Mouse (Mus musculus): ENCODE measurements around the gene Arrdc2. TPM values are rescaled to one million over a fixed set of nuclear protein-coding genes. Genes with fewer than 3 reads are reported as not detected.
A peak's percentile ranks its signal among the peaks of the same experiment; 100 is the strongest.

The Arrdc2 gene
- polyA plus RNA-seq, 1 experiment, result 44.8 TPM

DNA sequence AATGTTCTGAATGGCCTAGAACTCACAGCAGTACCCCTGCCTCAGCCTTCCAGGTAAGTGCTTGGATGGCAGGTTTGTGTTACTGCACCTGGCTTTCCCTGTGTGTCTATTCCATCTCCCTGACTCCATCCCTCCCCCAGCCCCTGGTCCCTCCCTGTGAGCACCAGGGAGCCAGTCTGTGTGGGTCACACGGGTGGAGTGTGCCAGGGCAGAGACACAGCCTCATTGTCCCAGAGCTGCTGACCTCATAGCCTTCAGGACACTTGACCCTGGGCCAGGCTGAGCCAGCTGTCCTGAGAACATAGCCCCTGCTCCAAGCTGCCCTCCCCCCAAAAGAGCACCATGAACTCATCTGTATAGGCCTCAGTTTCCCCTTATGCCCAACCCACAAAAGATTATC, 32.2 kb downstream of the Arrdc2 start:
- no peak for TF ChIP-seq CTCF (IDR thresholded peaks at IDR 0.05; ENCODE audit: control insufficient read depth, insufficient read depth, low read length)
- TF ChIP-seq POLR2A (IDR thresholded peaks at IDR 0.05; ENCODE audit: borderline replicate concordance, control insufficient read depth, low read depth, low read length), result no peak
- WGBS, result 74% methylated on average over 1 of the region's 1 CpGs
- peaks cover 10% of the 10 kb centered on the region; the same call in 1 of the 2 replicates for H3K4me1 ChIP-seq (ENCODE audit: control insufficient read depth, insufficient read depth, low read length)
- H3K27ac ChIP-seq (ENCODE audit: control insufficient read depth, insufficient read depth, low read depth, low read length, poor library complexity), result peak overlapping the region; percentile 89
- H3K4me3 ChIP-seq (replicated peaks; ENCODE audit: control insufficient read depth, low read depth, low read length), result no peak overlapping the region

DNA sequence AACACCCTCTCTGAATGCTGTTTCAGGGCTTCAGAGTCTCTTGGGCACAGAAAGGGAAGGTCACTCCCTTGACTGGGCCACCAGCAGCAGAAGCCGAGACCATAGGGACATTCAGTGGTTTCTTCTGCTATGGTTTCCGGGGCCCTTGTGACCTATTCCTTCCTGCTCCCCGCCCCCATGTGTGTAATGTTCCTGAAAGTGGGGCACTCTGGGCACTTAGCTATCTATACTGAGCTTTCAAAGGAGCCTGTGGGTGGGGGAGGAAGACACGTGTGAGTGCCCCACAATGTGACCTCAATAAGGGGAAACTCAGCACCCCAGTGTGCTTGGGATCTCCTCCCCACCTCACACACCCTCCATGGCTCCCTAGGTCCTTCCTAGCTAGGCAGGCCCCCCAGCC, 33.0 kb downstream of the Arrdc2 start:
- 3% methylated on average over 4 of the region's 4 CpGs for WGBS
- Histone ChIP-seq H3K27ac (ENCODE audit: control insufficient read depth, insufficient read depth, low read depth, low read length, poor library complexity) (peak overlapping the region; percentile 89), H3K4me3 (replicated peaks; ENCODE audit: control insufficient read depth, low read depth, low read length) (no peak overlapping the region), H3K4me1 (ENCODE audit: control insufficient read depth, insufficient read depth, low read length) (peaks cover 10% of the 10 kb centered on the region; the same call in 1 of the 2 replicates)
- TF ChIP-seq POLR2A (IDR thresholded peaks at IDR 0.05; ENCODE audit: borderline replicate concordance, control insufficient read depth, low read depth, low read length) (no peak; the same call in 1 of the 2 replicates), CTCF (IDR thresholded peaks at IDR 0.05; ENCODE audit: control insufficient read depth, insufficient read depth, low read length) (no peak)

DNA sequence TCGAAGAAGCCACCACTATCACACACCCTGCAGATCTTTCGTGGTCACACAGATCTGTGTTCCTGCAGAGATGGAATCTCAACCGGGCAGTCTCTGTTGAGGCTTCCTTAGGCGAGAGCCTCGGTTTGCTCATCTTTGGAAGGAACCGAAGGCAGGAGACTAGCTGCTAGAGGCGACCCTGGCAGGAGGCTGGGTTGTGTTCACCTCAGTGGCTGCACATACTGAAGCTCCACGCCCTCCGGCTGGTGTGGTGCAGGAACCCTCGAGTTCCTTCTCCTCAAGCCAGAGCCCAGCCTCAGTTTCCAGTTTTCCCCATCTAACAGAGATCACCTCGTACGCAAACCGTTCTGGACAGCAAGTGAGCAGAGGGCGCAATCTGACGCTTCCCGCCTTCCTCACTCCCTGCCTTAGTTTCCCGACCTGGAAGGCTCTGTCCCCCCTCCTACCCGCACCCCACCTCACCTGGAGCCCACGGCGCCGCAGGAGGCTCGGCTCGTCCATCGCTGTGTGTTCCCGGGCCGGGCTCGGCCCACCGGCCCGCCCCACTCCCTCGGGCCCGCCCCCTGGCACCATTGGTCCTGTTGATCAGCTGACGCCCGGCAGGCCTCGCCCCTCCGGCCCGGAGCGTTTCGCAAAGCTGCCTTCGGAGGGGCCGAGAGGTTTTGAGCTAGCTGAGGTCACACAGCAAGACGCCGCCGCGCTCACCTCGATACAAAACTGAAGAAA, 34.9 kb downstream of the Arrdc2 start, which contains the start of gene Mast3:
TSS of gene Mast3 (minus strand) at position 574 of the 726 bp plus-strand sequence.
- H3K4me1 ChIP-seq (ENCODE audit: control insufficient read depth, insufficient read depth, low read length), result peaks cover 8% of the 10 kb centered on the region; the same call in 1 of the 2 replicates
- TF ChIP-seq POLR2A (IDR thresholded peaks at IDR 0.05; ENCODE audit: borderline replicate concordance, control insufficient read depth, low read depth, low read length), result peak; percentile 79; the same call in 1 of the 2 replicates
- TF ChIP-seq CTCF (IDR thresholded peaks at IDR 0.05; ENCODE audit: control insufficient read depth, insufficient read depth, low read length), result no peak
- H3K4me3 ChIP-seq (replicated peaks; ENCODE audit: control insufficient read depth, low read depth, low read length), result peak within 1 kb of the TSS; percentile 77
- under 1% methylated on average over 45 of the region's 45 CpGs for WGBS
- peak within 1 kb of the TSS; percentile 89 for H3K27ac ChIP-seq (ENCODE audit: control insufficient read depth, insufficient read depth, low read depth, low read length, poor library complexity)

DNA sequence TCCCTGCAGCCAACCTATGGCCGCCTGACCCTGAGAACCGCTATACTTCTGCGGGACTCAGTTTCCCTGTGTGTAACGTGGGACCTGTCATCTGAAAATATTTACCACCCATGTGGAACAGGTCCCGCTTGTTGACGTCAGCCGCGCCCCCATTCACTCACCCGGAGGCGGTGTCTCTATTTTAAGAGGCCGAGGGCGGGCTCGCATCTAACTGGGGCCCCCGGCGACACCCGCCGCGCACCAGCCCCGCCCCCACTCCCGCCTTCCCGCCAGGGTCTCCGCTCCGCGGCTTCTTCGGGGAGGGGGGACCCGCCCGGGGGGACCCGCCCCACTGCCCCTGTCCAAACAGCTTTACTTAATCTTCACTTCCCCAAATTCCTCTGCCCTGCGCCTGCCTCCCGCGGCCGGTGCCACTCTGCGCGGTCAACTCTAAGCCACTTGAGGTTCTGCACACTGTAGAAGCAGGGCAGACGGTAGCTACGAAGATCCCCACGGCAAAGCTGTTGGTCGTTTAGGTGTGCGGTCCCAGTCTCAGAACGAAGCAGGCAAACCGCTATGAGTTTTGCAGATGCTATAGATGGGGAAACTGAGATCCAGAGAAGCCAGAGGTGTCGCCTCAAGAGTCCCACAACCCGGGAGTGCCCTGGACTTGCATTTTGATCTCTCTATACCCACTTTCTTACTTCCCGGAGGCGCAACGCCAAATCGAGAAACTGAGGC, 35.6 kb downstream of the Arrdc2 start:
- WGBS, result 1% methylated on average over 47 of the region's 47 CpGs
- TF ChIP-seq CTCF (IDR thresholded peaks at IDR 0.05; ENCODE audit: control insufficient read depth, insufficient read depth, low read length) (no peak), POLR2A (IDR thresholded peaks at IDR 0.05; ENCODE audit: borderline replicate concordance, control insufficient read depth, low read depth, low read length) (peak; percentile 67; the same call in 1 of the 2 replicates)
- H3K4me3 ChIP-seq (replicated peaks; ENCODE audit: control insufficient read depth, low read depth, low read length), result peak overlapping the region; percentile 77
- peak overlapping the region; percentile 53 for H3K27ac ChIP-seq (ENCODE audit: control insufficient read depth, insufficient read depth, low read depth, low read length, poor library complexity)
- H3K4me1 ChIP-seq (ENCODE audit: control insufficient read depth, insufficient read depth, low read length), result peaks cover 8% of the 10 kb centered on the region; the same call in 1 of the 2 replicates

DNA sequence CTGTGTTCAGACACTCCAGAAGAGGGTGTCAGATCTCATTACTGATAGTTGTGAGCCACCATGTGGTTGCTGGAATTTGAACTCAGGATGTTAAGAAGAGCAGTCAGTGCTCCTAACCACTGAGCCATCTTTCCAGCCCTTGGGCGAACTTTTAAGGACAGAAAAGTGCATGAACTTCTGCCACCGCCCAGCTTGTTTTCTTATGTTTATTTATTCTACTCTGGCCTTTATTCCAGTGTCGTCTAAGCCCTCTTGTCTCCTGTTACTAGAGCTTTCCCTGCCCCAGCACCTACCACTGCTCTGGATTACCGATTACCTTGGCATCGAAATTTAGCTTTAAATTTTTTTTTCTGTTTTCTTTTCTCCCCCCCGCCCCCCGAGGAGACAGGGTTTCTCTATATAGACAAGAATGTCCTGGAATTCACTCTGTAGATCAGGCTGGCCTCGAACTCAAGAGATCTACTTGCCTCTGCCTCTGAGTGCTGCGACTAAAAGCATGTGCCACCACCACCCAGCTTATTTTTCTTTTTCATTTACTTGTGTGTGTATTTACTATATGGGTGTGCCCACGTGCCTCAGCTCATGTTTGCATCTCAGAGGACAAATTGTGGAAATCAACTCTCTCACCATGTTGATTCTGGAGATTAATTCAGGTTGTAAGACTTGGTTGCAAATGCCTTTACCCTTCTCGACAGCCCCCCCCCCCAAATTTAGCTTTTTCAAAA, 36.6 kb downstream of the Arrdc2 start:
- 76% methylated on average over 11 of the region's 11 CpGs for WGBS
- Histone ChIP-seq H3K4me3 (replicated peaks; ENCODE audit: control insufficient read depth, low read depth, low read length) (no peak overlapping the region), H3K4me1 (ENCODE audit: control insufficient read depth, insufficient read depth, low read length) (peaks cover 7% of the 10 kb centered on the region; the same call in 1 of the 2 replicates), H3K27ac (ENCODE audit: control insufficient read depth, insufficient read depth, low read depth, low read length, poor library complexity) (no peak overlapping the region)
- no peak for TF ChIP-seq CTCF (IDR thresholded peaks at IDR 0.05; ENCODE audit: control insufficient read depth, insufficient read depth, low read length)
- TF ChIP-seq POLR2A (IDR thresholded peaks at IDR 0.05; ENCODE audit: borderline replicate concordance, control insufficient read depth, low read depth, low read length), result no peak

DNA sequence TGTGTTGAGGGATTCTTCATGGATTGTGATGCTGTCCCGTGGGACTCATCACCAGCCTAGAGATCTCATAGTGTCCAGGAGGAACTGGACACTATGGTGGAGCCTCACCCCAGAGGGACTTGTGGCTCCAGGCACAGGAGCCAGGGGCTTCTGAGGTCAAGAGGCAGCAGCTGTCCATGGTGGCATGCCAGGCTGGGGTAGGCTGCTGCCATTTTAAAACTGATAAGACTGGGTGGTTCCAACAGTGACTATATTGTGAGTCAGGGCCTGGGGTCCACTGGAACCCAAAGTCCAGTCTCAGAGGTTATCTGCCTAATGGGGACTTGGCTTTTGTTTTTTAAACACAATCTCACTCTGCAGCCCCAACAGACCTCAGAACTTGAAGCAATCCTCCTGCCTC, 37.7 kb downstream of the Arrdc2 start:
- WGBS, result 73% methylated on average over 1 of the region's 1 CpGs
- Histone ChIP-seq H3K27ac (ENCODE audit: control insufficient read depth, insufficient read depth, low read depth, low read length, poor library complexity) (no peak overlapping the region), H3K4me1 (ENCODE audit: control insufficient read depth, insufficient read depth, low read length) (peaks cover 4% of the 10 kb centered on the region; the same call in 1 of the 2 replicates), H3K4me3 (replicated peaks; ENCODE audit: control insufficient read depth, low read depth, low read length) (no peak overlapping the region)
- no peak for TF ChIP-seq CTCF (IDR thresholded peaks at IDR 0.05; ENCODE audit: control insufficient read depth, insufficient read depth, low read length)
- no peak for TF ChIP-seq POLR2A (IDR thresholded peaks at IDR 0.05; ENCODE audit: borderline replicate concordance, control insufficient read depth, low read depth, low read length)

DNA sequence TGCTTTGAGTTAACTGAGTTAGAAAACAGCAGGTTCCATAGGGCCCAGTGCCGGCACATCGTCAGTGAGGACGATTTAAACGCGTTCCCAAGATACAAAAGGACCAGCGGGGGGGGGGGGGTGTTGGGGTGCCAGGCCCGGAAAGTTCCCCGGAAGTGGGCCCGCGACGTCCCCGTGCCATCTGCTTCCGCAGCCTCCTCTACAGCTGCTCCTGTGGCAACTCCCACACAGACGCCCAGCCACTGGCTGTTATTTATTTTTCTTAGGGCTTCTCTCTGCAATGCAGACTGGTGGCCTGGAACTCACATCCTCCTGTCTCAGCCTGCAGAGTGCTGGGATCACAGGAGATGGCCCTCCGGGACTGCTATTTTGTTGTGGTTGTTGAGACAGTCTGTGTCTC, 38.4 kb downstream of the Arrdc2 start:
- WGBS, result 19% methylated on average over 15 of the region's 15 CpGs
- Histone ChIP-seq H3K4me1 (ENCODE audit: control insufficient read depth, insufficient read depth, low read length) (peaks cover 3% of the 10 kb centered on the region; the same call in 1 of the 2 replicates), H3K4me3 (replicated peaks; ENCODE audit: control insufficient read depth, low read depth, low read length) (no peak overlapping the region), H3K27ac (ENCODE audit: control insufficient read depth, insufficient read depth, low read depth, low read length, poor library complexity) (no peak overlapping the region)
- TF ChIP-seq CTCF (IDR thresholded peaks at IDR 0.05; ENCODE audit: control insufficient read depth, insufficient read depth, low read length), result no peak
- no peak for TF ChIP-seq POLR2A (IDR thresholded peaks at IDR 0.05; ENCODE audit: borderline replicate concordance, control insufficient read depth, low read depth, low read length)

All from bone marrow, adult 2 months (tissue).